29 mouse cellular contexts compared by ENCODE assay signal in the genomic region with DNA sequence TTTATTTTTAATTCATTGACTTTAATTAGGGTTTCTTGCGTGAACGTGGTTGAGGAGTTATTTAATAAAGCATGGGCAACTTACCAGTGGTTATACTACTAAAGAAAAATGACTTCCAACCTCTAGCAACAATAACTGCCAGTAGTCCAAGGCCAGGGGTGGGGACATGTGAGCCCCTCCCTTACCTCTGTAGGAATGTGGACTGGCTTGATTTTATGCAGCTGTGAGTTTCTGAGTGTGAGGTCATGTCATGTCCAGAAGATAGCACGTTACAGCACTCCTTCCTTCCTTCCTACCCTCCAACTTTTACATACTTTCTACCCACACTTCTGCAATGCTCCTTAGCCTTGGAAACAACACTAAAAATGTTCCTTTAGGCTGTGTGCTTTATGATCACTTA.
DNase-seq lines count a peak whose midpoint lies in the region; ATAC-seq and TF ChIP-seq lines count a peak whose summit lies in the region.
"Had no signal": no experiment of that assay in that cellular context is flagged by ENCODE, and none has a peak within 500 bp of the region (broad histone marks: within the 10 kb centered on the region; RNA-seq: fewer than 3 reads in every experiment).

No protein-coding gene starts in this region.

- no peak overlapping the region for H3K4me3 ChIP-seq in heart, adult 2 months
- no peak overlapping the region for H3K4me3 ChIP-seq in heart, postnatal 0 days (ENCODE audit: low read depth, low read length)
- no peak overlapping the region for H3K4me3 ChIP-seq in heart, embryonic 10.5 days
- H3K4me3 ChIP-seq in lung, postnatal 0 days (ENCODE audit: low read depth, low read length), result no peak overlapping the region
- no peak overlapping the region for H3K4me3 ChIP-seq in hindbrain, embryonic 12.5 days
- H3K4me3 ChIP-seq: embryonic facial prominence, embryonic 10.5 days; embryonic facial prominence, embryonic 13.5 days; erythroblast, embryonic 14.5 days; forebrain, embryonic 12.5 days; forebrain, embryonic 15.5 days; heart, embryonic 12.5 days; hindbrain, embryonic 15.5 days had no signal

- peaks cover 29% of the 10 kb centered on the region for H3K4me1 ChIP-seq in heart, adult 2 months (ENCODE audit: control insufficient read depth, insufficient read depth, low read length)
- peaks cover 20% of the 10 kb centered on the region; the same call in 1 of the 2 replicates for H3K4me1 ChIP-seq in heart, postnatal 0 days (ENCODE audit: control insufficient read depth, insufficient read depth)
- H3K4me1 ChIP-seq in heart, embryonic 10.5 days, result peaks cover 8% of the 10 kb centered on the region; the same call in 1 of the 2 replicates
- peaks cover 8% of the 10 kb centered on the region for H3K4me1 ChIP-seq in lung, postnatal 0 days (ENCODE audit: insufficient read depth, low read depth, low read length)
- no peaks in the 10 kb centered on the region for H3K4me1 ChIP-seq in hindbrain, embryonic 12.5 days
- H3K4me1 ChIP-seq: embryonic facial prominence, embryonic 13.5 days; forebrain, embryonic 12.5 days; forebrain, embryonic 15.5 days; hindbrain, embryonic 15.5 days had no signal

- intact Hi-C loops in heart, adult 2 months (cut with DNase I), result loop anchor here (5.0 kb wide), 1 partner anchor 40 kb away; no protein-coding TSS in a partner anchor

- WGBS in heart, adult 2 months, result 68% methylated on average over 3 of the region's 3 CpGs
- 68% methylated on average over 3 of the region's 3 CpGs for WGBS in heart, postnatal 0 days
- 66% methylated on average over 3 of the region's 3 CpGs for WGBS in heart, embryonic 10.5 days
- 55% methylated on average over 3 of the region's 3 CpGs for WGBS in lung, postnatal 0 days
- 81% methylated on average over 3 of the region's 3 CpGs for WGBS in hindbrain, embryonic 12.5 days

- no peak overlapping the region for H3K4me2 ChIP-seq in heart, postnatal 0 days (ENCODE audit: low read depth, low read length)
- H3K4me2 ChIP-seq in lung, postnatal 0 days (replicated peaks; ENCODE audit: low read depth, low read length), result no peak overlapping the region
- H3K4me2 ChIP-seq in hindbrain, embryonic 12.5 days (replicated peaks), result no peak overlapping the region
- H3K4me2 ChIP-seq: embryonic facial prominence, embryonic 13.5 days; forebrain, embryonic 12.5 days; forebrain, embryonic 15.5 days; heart, embryonic 12.5 days; hindbrain, embryonic 15.5 days had no signal

- H3K36me3 ChIP-seq in heart, adult 2 months (ENCODE audit: control insufficient read depth, insufficient read depth, low read length), result peaks cover 21% of the 10 kb centered on the region
- H3K36me3 ChIP-seq in heart, postnatal 0 days (replicated peaks; ENCODE audit: control insufficient read depth, insufficient read depth, low read length), result no peaks in the 10 kb centered on the region
- H3K36me3 ChIP-seq in heart, embryonic 10.5 days, result no peaks in the 10 kb centered on the region
- H3K36me3 ChIP-seq in lung, postnatal 0 days (ENCODE audit: insufficient read depth, low read length), result no peaks in the 10 kb centered on the region
- no peaks in the 10 kb centered on the region for H3K36me3 ChIP-seq in hindbrain, embryonic 12.5 days
- H3K36me3 ChIP-seq: embryonic facial prominence, embryonic 10.5 days; embryonic facial prominence, embryonic 13.5 days; forebrain, embryonic 12.5 days; forebrain, embryonic 15.5 days; G1E; heart, embryonic 12.5 days; hindbrain, embryonic 15.5 days had no signal

- no peak for TF ChIP-seq EP300 in heart, adult 2 months (IDR thresholded peaks at IDR 0.05; ENCODE audit: insufficient read depth, low read depth, low read length)
- no peak for TF ChIP-seq EP300 in heart, postnatal 0 days (IDR thresholded peaks at IDR 0.05; ENCODE audit: low read depth)
- TF ChIP-seq EP300 in lung, postnatal 0 days (IDR thresholded peaks at IDR 0.05), result no peak

- H3K9me3 ChIP-seq in heart, postnatal 0 days (replicated peaks; ENCODE audit: control insufficient read depth, low read length), result no peaks in the 10 kb centered on the region
- H3K9me3 ChIP-seq in heart, embryonic 10.5 days, result no peaks in the 10 kb centered on the region
- H3K9me3 ChIP-seq in lung, postnatal 0 days (ENCODE audit: low read length), result no peaks in the 10 kb centered on the region
- H3K9me3 ChIP-seq in hindbrain, embryonic 12.5 days (replicated peaks), result no peaks in the 10 kb centered on the region
- H3K9me3 ChIP-seq: embryonic facial prominence, embryonic 10.5 days; embryonic facial prominence, embryonic 13.5 days; forebrain, embryonic 12.5 days; forebrain, embryonic 15.5 days; heart, embryonic 12.5 days; hindbrain, embryonic 15.5 days had no signal

- DNase-seq in heart, adult 2 months, result no peak
- no peak for DNase-seq in heart, adult 18-20 months
- DNase-seq in heart, postnatal 0 days (ENCODE audit: low spot score), result no peak
- DNase-seq in heart, embryonic 10.5 days (ENCODE audit: low spot score), result no peak
- DNase-seq in lung, postnatal 0 days (ENCODE audit: low spot score), result peak; percentile 32
- no peak for DNase-seq in lung, adult 18-20 months
- DNase-seq: adrenal gland, postnatal 10 days; adrenal gland, postnatal 36 days; B cell, adult 2 months; cerebellum, adult 11 months; cerebellum, adult 2 months; cerebellum, adult 9-11 months; cerebellum, postnatal 25 days; embryo, embryonic 11 days; gastrocnemius, postnatal 10 days; heart, postnatal 10 days; heart, postnatal 36 days; kidney, adult 2 months had no signal

- no peak overlapping the region for H3K9ac ChIP-seq in heart, adult 2 months (ENCODE audit: low read depth, low read length)
- no peak overlapping the region for H3K9ac ChIP-seq in heart, postnatal 0 days (replicated peaks; ENCODE audit: low read depth, low read length)
- no peak overlapping the region for H3K9ac ChIP-seq in lung, postnatal 0 days (replicated peaks; ENCODE audit: low read depth)
- H3K9ac ChIP-seq in hindbrain, embryonic 12.5 days, result no peak overlapping the region
- H3K9ac ChIP-seq: embryonic facial prominence, embryonic 13.5 days; forebrain, embryonic 12.5 days; forebrain, embryonic 15.5 days; heart, embryonic 12.5 days; hindbrain, embryonic 15.5 days had no signal

- TF ChIP-seq POLR2A in heart, adult 2 months (IDR thresholded peaks at IDR 0.05; ENCODE audit: insufficient read depth, low read depth, low read length), result no peak

- no peaks in the 10 kb centered on the region for H3K79me2 ChIP-seq in heart, adult 2 months (replicated peaks; ENCODE audit: control insufficient read depth, insufficient read depth, low read length)

- ATAC-seq in heart, postnatal 0 days (ENCODE audit: insufficient read depth, low read depth), result no peak
- no peak for ATAC-seq in lung, postnatal 0 days
- ATAC-seq in hindbrain, embryonic 12.5 days (ENCODE audit: low FRiP score), result no peak
- ATAC-seq: forebrain, embryonic 15.5 days; Patski had no signal

- TF ChIP-seq CTCF in heart, adult 2 months (IDR thresholded peaks at IDR 0.05), result no peak
- TF ChIP-seq CTCF in heart, postnatal 0 days (IDR thresholded peaks at IDR 0.05; ENCODE audit: low read depth), result no peak
- TF ChIP-seq CTCF in lung, postnatal 0 days (IDR thresholded peaks at IDR 0.05), result no peak

- H3K27me3 ChIP-seq in heart, adult 2 months (ENCODE audit: control insufficient read depth, insufficient read depth, low read length), result no peaks in the 10 kb centered on the region
- H3K27me3 ChIP-seq in heart, postnatal 0 days (ENCODE audit: control insufficient read depth, insufficient read depth, low read length), result no peaks in the 10 kb centered on the region
- H3K27me3 ChIP-seq in heart, embryonic 10.5 days (ENCODE audit: insufficient read depth, poor library complexity, severe bottlenecking), result no peaks in the 10 kb centered on the region
- no peaks in the 10 kb centered on the region for H3K27me3 ChIP-seq in lung, postnatal 0 days (replicated peaks; ENCODE audit: insufficient read depth, low read length)
- no peaks in the 10 kb centered on the region for H3K27me3 ChIP-seq in hindbrain, embryonic 12.5 days
- H3K27me3 ChIP-seq: CH12.LX; embryonic facial prominence, embryonic 13.5 days; forebrain, embryonic 12.5 days; forebrain, embryonic 15.5 days; heart, embryonic 12.5 days; hindbrain, embryonic 15.5 days; Patski had no signal

- H3K27ac ChIP-seq in heart, adult 2 months, result peak overlapping the region; percentile 18; the same call in 1 of the 2 replicates
- peak overlapping the region; percentile 20; the same call in 1 of the 2 replicates for H3K27ac ChIP-seq in heart, postnatal 0 days (ENCODE audit: low read depth)
- no peak overlapping the region for H3K27ac ChIP-seq in heart, embryonic 10.5 days
- H3K27ac ChIP-seq in lung, postnatal 0 days (ENCODE audit: low read length), result peak overlapping the region; percentile 6; the same call in 1 of the 2 replicates
- H3K27ac ChIP-seq in hindbrain, embryonic 12.5 days, result no peak overlapping the region
- H3K27ac ChIP-seq: embryonic facial prominence, embryonic 10.5 days; embryonic facial prominence, embryonic 13.5 days; forebrain, embryonic 12.5 days; forebrain, embryonic 15.5 days; hindbrain, embryonic 15.5 days had no signal

Comparison
In these comparisons a context has a peak if more than half of its experiments do, and no peak if none do; other contexts are left out.
1. H3K27ac ChIP-seq: peak in heart, adult 2 months (single experiment), heart, postnatal 0 days (single experiment) and lung, postnatal 0 days (single experiment); none in heart, embryonic 10.5 days (single experiment) and hindbrain, embryonic 12.5 days (single experiment).